Mouse (Mus musculus): Measurements from ENCODE around the gene Cmtm8. TPM values are rescaled to one million over a fixed set of nuclear protein-coding genes. Genes with fewer than 3 reads are reported as not detected.

Gene Cmtm8
- polyA plus RNA-seq, 1 experiment, result 0.19 TPM

DNA sequence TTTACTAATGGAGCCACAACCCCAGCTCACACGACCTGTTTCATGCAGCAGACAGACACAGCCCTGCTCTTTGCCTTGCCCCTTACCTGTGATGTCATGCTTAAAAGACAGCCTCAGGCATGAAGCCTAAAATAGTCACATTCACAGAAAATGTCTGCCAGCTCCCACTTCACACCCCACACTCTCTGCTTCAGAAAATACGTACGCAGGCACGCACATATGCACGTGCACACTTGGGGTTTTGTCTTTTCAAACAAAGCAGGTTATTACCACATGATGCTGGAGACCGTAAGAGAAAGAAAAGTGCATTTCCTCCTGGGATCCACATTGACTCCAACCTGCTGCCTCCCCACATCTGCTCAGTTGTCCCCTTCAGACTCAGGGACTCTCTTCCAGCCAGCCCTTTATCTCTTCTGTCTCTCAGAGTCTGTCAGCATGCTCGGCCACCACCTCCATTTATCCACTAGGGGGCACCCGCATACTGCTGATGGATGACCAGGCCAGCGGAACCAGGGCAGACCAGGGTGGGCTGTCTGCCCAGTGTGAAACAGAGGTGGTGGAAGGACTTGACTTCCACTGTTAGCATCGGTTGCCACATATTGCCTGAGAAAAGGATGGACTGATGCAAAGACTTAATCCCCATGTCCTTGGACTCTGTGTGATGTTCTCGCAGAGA, 46.5 kb downstream of the Cmtm8 start:
- Histone ChIP-seq H3K9me3 (ENCODE audit: control insufficient read depth, low read length) (no peaks in the 10 kb centered on the region), H3K36me3 (ENCODE audit: control insufficient read depth) (no peaks in the 10 kb centered on the region; the same call in 1 of the 2 replicates), H3K4me1 (ENCODE audit: control insufficient read depth) (no peaks in the 10 kb centered on the region), H3K4me3 (replicated peaks) (no peak overlapping the region), H3K27me3 (ENCODE audit: control insufficient read depth) (no peaks in the 10 kb centered on the region)
- no peak for TF ChIP-seq TAL1 (IDR thresholded peaks at IDR 0.05; ENCODE audit: low read length)
- no peak for TF ChIP-seq GATA1 (IDR thresholded peaks at IDR 0.05; ENCODE audit: low read length)

DNA sequence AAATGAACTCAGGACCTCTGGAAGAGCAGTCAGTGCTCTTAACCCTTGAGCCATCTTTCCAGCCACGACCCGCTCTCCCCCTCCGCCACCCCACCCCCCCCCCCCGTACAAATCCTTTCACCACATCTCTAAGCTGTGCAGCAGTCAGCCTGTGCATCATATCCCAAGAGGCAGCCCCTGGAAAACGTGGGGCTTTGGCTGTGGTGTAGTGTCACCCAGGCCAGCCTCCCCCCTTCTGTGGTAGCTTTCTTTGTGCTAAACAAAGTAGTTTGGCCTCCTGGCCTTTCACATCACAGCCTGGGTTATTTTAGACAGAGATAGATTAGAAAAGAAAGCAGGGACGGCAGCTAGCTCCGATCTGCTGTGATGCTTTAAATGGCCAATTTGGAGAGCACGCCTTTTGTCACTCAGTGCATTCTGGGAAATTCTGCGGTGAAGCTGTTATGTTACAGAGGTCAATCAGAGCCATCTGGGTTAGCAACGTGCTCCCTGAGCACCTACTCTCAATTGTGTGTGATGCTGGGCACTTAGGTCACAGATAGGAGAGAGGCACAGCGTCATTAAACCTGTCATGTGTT, 47.4 kb downstream of the Cmtm8 start:
- no peaks in the 10 kb centered on the region; the same call in 1 of the 2 replicates for H3K36me3 ChIP-seq (ENCODE audit: control insufficient read depth)
- no peaks in the 10 kb centered on the region for H3K9me3 ChIP-seq (ENCODE audit: control insufficient read depth, low read length)
- H3K4me3 ChIP-seq (replicated peaks), result no peak overlapping the region
- H3K27me3 ChIP-seq (ENCODE audit: control insufficient read depth), result no peaks in the 10 kb centered on the region
- no peaks in the 10 kb centered on the region for H3K4me1 ChIP-seq (ENCODE audit: control insufficient read depth)
- no peak for TF ChIP-seq TAL1 (IDR thresholded peaks at IDR 0.05; ENCODE audit: low read length)

DNA sequence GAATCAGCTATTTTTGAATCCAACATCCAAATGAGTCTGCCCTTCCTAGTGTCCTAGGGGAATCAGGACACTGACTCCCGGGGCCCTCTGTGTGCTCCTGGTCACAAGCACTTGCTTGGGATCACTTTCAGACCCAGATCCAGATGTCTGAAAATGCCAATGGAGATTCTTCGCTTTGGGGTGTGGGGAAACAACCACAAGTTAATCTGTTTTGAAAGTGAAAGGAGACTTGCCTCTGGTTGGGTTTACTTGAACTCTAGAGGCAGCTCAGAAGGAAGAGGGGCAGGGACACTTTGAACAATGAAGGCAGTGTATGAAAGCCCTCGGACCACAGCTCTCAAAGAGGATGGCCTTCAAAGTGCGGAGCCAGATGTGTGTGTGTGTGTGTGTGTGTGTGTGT, 49.5 kb downstream of the Cmtm8 start:
- Histone ChIP-seq H3K4me3 (replicated peaks) (no peak overlapping the region), H3K36me3 (ENCODE audit: control insufficient read depth) (no peaks in the 10 kb centered on the region; the same call in 1 of the 2 replicates), H3K9me3 (ENCODE audit: control insufficient read depth, low read length) (no peaks in the 10 kb centered on the region), H3K27me3 (ENCODE audit: control insufficient read depth) (peaks cover 13% of the 10 kb centered on the region), H3K4me1 (ENCODE audit: control insufficient read depth) (no peaks in the 10 kb centered on the region)
- no peak for TF ChIP-seq TAL1 (IDR thresholded peaks at IDR 0.05; ENCODE audit: low read length)

DNA sequence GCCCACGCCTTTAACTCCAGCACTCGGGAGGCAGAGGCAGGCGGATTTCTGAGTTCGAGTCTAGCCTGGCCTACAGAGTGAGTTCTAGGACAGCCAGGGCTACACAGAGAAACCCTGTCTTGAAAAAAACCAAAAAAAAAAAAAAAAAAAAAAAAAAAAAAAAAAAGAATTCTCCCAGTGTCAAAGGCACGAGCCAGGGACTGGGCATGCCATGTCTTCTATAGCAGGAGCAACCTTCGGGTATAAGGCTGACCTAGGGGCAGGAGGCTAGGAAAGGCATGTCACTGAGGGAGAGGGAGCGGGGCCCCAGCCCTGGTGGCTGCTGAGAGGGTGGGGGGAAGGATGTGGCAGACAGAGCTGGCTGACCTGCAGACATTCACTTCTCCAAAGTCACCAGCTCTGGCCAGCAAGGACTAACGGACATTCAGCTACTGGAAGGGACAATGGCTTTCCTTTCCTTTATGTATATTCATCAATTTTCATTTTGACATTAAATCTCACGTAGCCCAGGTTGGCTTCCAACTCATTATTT, 50.1 kb downstream of the Cmtm8 start:
- no peaks in the 10 kb centered on the region for H3K9me3 ChIP-seq (ENCODE audit: control insufficient read depth, low read length)
- no peak for TF ChIP-seq GATA1 (IDR thresholded peaks at IDR 0.05; ENCODE audit: low read length)
- no peak for TF ChIP-seq TAL1 (IDR thresholded peaks at IDR 0.05; ENCODE audit: low read length)
- H3K27me3 ChIP-seq (ENCODE audit: control insufficient read depth), result peaks cover 13% of the 10 kb centered on the region
- peaks cover 3% of the 10 kb centered on the region for H3K4me1 ChIP-seq (ENCODE audit: control insufficient read depth)
- H3K4me3 ChIP-seq (replicated peaks), result no peak overlapping the region
- no peaks in the 10 kb centered on the region; the same call in 1 of the 2 replicates for H3K36me3 ChIP-seq (ENCODE audit: control insufficient read depth)

DNA sequence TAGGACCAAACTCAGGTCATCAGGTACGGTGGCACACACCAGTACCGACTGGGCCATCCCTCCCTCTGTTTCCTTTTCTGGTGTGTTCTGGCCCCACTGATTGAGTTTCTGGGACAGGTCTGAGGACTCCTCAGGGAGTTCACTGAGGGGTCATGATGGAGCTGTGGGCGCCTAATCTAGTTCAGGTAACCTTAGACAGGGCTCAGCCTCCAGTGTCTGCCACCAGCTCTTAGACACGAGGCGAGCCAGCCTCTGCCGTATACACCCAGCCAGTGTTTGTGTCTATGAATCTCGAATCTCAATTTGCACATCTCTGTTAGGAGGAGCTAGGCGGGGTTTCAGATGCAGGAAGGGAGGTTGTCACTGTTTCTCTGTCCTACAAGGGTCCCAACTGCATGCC, 54.0 kb downstream of the Cmtm8 start:
- Histone ChIP-seq H3K4me3 (replicated peaks) (no peak overlapping the region), H3K4me1 (ENCODE audit: control insufficient read depth) (peaks cover 17% of the 10 kb centered on the region), H3K27me3 (ENCODE audit: control insufficient read depth) (peaks cover 24% of the 10 kb centered on the region), H3K9me3 (ENCODE audit: control insufficient read depth, low read length) (no peaks in the 10 kb centered on the region; the same call in 1 of the 2 replicates), H3K36me3 (ENCODE audit: control insufficient read depth) (no peaks in the 10 kb centered on the region; the same call in 1 of the 2 replicates)
- no peak for TF ChIP-seq TAL1 (IDR thresholded peaks at IDR 0.05; ENCODE audit: low read length)
- no peak for TF ChIP-seq GATA1 (IDR thresholded peaks at IDR 0.05; ENCODE audit: low read length)

DNA sequence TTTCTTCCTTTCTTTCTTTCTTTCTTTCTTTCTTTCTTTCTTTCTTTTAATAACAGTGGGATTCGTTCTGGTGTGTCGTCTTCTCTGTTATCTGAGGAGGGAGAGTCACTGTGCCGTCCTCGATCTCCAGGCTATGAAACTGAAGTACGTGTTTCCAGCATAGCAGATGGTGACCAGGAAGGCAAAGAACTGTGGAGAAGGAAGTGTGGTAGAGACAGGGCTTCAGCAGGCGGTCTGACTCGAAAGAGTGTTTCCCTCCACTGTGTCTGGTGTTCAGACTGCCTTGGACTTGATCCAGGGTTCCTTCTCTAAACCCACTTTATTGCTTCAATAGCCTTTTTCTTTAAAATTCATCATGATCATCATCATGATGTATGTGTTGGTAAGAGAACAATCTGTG, 54.4 kb downstream of the Cmtm8 start:
- H3K36me3 ChIP-seq (ENCODE audit: control insufficient read depth), result no peaks in the 10 kb centered on the region
- H3K4me3 ChIP-seq (replicated peaks), result no peak overlapping the region
- peaks cover 24% of the 10 kb centered on the region for H3K27me3 ChIP-seq (ENCODE audit: control insufficient read depth)
- H3K4me1 ChIP-seq (ENCODE audit: control insufficient read depth), result peaks cover 17% of the 10 kb centered on the region
- no peaks in the 10 kb centered on the region; the same call in 1 of the 2 replicates for H3K9me3 ChIP-seq (ENCODE audit: control insufficient read depth, low read length)
- TF ChIP-seq GATA1 (IDR thresholded peaks at IDR 0.05; ENCODE audit: low read length) (no peak), TAL1 (IDR thresholded peaks at IDR 0.05; ENCODE audit: low read length) (no peak)

DNA sequence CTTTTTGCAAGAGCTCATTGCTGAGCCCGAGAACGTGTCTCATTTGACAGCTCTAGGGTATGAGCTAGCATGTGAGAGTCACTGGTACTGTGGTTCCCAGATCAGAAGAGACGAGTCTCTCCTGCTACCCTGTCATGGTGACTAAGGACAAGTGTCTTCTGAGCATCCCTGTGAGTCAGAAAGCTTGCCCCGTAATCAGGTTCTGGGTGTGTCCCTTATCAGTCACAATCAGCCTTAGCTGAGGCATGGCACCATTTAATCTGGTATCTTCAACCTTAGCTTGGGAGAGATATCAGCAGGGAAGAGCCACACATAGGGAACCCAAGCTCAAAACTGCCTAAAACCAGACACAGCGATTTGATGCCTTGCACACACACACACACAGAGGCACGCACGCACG, 55.3 kb downstream of the Cmtm8 start:
- H3K4me3 ChIP-seq (replicated peaks), result no peak overlapping the region
- H3K27me3 ChIP-seq (ENCODE audit: control insufficient read depth), result peaks cover 24% of the 10 kb centered on the region
- peaks cover 17% of the 10 kb centered on the region for H3K4me1 ChIP-seq (ENCODE audit: control insufficient read depth)
- TF ChIP-seq GATA1 (IDR thresholded peaks at IDR 0.05; ENCODE audit: low read length), result no peak
- TF ChIP-seq TAL1 (IDR thresholded peaks at IDR 0.05; ENCODE audit: low read length), result no peak
- no peaks in the 10 kb centered on the region for H3K36me3 ChIP-seq (ENCODE audit: control insufficient read depth)
- H3K9me3 ChIP-seq (ENCODE audit: control insufficient read depth, low read length), result no peaks in the 10 kb centered on the region; the same call in 1 of the 2 replicates

DNA sequence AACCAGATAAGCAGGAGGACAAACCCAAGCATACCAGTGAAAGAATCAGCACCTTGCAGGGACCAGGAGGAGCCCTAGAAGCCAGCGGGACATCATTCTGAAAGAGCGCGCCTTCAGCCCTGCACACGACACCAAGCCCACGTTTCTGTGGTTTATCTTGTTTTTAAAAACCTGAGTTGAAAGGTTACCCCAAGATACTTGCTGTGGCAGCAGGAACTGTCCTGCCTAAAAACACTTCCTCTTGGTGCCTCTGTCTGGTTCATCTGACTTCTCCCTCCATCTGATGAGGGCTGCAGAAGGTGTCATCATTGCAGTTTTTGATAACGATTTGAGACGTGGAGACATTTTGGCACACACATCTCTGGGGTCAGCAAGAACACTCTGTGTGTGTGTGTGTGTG, 56.2 kb downstream of the Cmtm8 start:
- TF ChIP-seq TAL1 (IDR thresholded peaks at IDR 0.05; ENCODE audit: low read length) (no peak), GATA1 (IDR thresholded peaks at IDR 0.05; ENCODE audit: low read length) (no peak)
- peaks cover 30% of the 10 kb centered on the region for H3K27me3 ChIP-seq (ENCODE audit: control insufficient read depth)
- H3K36me3 ChIP-seq (ENCODE audit: control insufficient read depth), result no peaks in the 10 kb centered on the region
- H3K9me3 ChIP-seq (ENCODE audit: control insufficient read depth, low read length), result no peaks in the 10 kb centered on the region; the same call in 1 of the 2 replicates
- no peak overlapping the region for H3K4me3 ChIP-seq (replicated peaks)
- H3K4me1 ChIP-seq (ENCODE audit: control insufficient read depth), result peaks cover 17% of the 10 kb centered on the region

DNA sequence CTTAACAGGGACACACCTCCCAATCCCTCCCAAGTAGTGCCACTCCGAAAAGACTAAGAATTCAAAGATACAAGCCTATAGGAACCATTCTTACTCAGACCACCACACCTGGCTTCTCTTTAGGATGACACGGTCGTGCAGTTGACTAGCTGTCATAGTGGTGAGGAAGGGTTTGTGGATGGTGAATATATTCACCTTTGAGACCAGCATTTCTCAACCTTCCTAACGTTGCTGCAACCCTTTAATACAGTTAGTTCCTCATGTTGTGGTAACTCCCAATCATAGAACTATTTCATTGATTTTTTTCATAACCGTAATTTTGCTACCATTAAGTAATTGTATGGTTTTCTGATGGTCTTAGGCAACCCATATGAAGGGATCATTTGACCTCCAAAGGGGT, 56.8 kb downstream of the Cmtm8 start:
- Histone ChIP-seq H3K27me3 (ENCODE audit: control insufficient read depth) (peaks cover 36% of the 10 kb centered on the region), H3K4me3 (replicated peaks) (no peak overlapping the region), H3K9me3 (ENCODE audit: control insufficient read depth, low read length) (no peaks in the 10 kb centered on the region; the same call in 1 of the 2 replicates), H3K4me1 (ENCODE audit: control insufficient read depth) (peaks cover 17% of the 10 kb centered on the region), H3K36me3 (ENCODE audit: control insufficient read depth) (no peaks in the 10 kb centered on the region)
- TF ChIP-seq GATA1 (IDR thresholded peaks at IDR 0.05; ENCODE audit: low read length), result no peak
- TF ChIP-seq TAL1 (IDR thresholded peaks at IDR 0.05; ENCODE audit: low read length), result no peak

Data from erythroblast, embryonic 14.5 days (primary cell).